Mouse (Mus musculus) forebrain, embryonic 14.5 days (tissue): Measurements from ENCODE around the gene Sap30bp. TPM values are rescaled to one million over a fixed set of nuclear protein-coding genes. Genes with fewer than 3 reads are reported as not detected.

Experiments
- ATAC-seq: fragments of 200-750 bp; cut with Nextera tagmentation; 2 replicates; pipeline ENCODE4 v1.8.0; 2017; ENCODE audit warnings: mild to moderate bottlenecking, moderate library complexity
- DNase-seq: peaks from one replicate; pipeline ENCODE4 v3.0.0-alpha.2; 2015; ENCODE audit warnings: low spot score
- H3K27ac ChIP-seq: fragments of 300-500 bp; sonication (generic); 2 replicates; pipeline ENCODE4 v1.5.1; 2014; ENCODE audit warnings: low read depth, mild to moderate bottlenecking, control low read depth, low read length, moderate library complexity
- H3K27me3 ChIP-seq: fragments of 300-500 bp; sonication (generic); replicated peaks from 2 replicates; pipeline ENCODE4 v1.6.1; 2014; ENCODE audit warnings: low read length, control low read depth, mixed read lengths; ENCODE audit not compliant: control insufficient read depth, insufficient read depth
- H3K36me3 ChIP-seq: fragments of 300-500 bp; sonication (generic); 2 replicates; pipeline ENCODE4 v1.6.1; 2014; ENCODE audit warnings: low read length, control low read depth; ENCODE audit not compliant: control insufficient read depth, insufficient read depth
- H3K4me1 ChIP-seq: fragments of 300-500 bp; sonication (generic); 2 replicates; pipeline ENCODE4 v1.6.1; 2014; ENCODE audit warnings: antibody characterized with exemption, low read length, control low read depth; ENCODE audit not compliant: control insufficient read depth, insufficient read depth
- H3K4me2 ChIP-seq: fragments of 300-500 bp; sonication (generic); 2 replicates; pipeline ENCODE4 v1.6.1; 2014; ENCODE audit warnings: mild to moderate bottlenecking, control low read depth, low read length
- H3K4me3 ChIP-seq: fragments of 300-500 bp; sonication (generic); 2 replicates; pipeline ENCODE4 v1.5.1; 2014; ENCODE audit warnings: low read depth, low read length, control low read depth
- H3K9ac ChIP-seq: fragments of 300-500 bp; sonication (generic); 2 replicates; pipeline ENCODE4 v1.6.1; 2014; ENCODE audit warnings: mild to moderate bottlenecking, low read length, control low read depth, moderate library complexity
- H3K9me3 ChIP-seq: fragments of 300-500 bp; sonication (generic); replicated peaks from 2 replicates; pipeline ENCODE4 v1.6.1; 2016; ENCODE audit warnings: low read length, control low read depth, mixed read lengths; ENCODE audit not compliant: control insufficient read depth
- WGBS: fragments of 180-500 bp; shearing (Covaris S2); extraction: QIAGEN DNeasy Blood & Tissue Kit; methylation state at CpG from one replicate; pipeline ENCODE4 v1.1.7; 2014; 5-methylcytosine and 5-hydroxymethylcytosine counted together
- polyA plus RNA-seq: library from polyadenylated mRNA; unstranded; fragments of >200 nt; fragmentation: Nextera tagmentation; extraction: Ambion mirVana; gene quantifications from 2 replicates; pipeline ENCODE4 v1.2.1, GENCODE M21; 2014

The Sap30bp gene
- polyA plus RNA-seq, 1 experiment from 2014 or later = 55.8 TPM

GRCm38 (mm10) chr11:115962651-115963412, 29.8 kb downstream of the Sap30bp start:
- 88% methylated on average over 9 of the region's 9 CpGs for WGBS
- H3K9me3 ChIP-seq = no peaks in the 10 kb centered on the region
- DNase-seq = no peak
- H3K27ac ChIP-seq = no peak overlapping the region
- no peaks in the 10 kb centered on the region for H3K27me3 ChIP-seq
- no peak overlapping the region for H3K9ac ChIP-seq
- H3K36me3 ChIP-seq = peaks cover 84% of the 10 kb centered on the region
- no peak for ATAC-seq
- no peak overlapping the region for H3K4me3 ChIP-seq
- no peak overlapping the region for H3K4me2 ChIP-seq
- no peaks in the 10 kb centered on the region for H3K4me1 ChIP-seq

- no peak overlapping the region for H3K9ac ChIP-seq
- no peaks in the 10 kb centered on the region for H3K27me3 ChIP-seq
- no peak overlapping the region for H3K27ac ChIP-seq
- no peaks in the 10 kb centered on the region for H3K9me3 ChIP-seq
- H3K4me3 ChIP-seq = no peak overlapping the region
- WGBS = 90% methylated on average over 10 of the region's 10 CpGs
- no peaks in the 10 kb centered on the region for H3K4me1 ChIP-seq
- no peak overlapping the region for H3K4me2 ChIP-seq
- DNase-seq (no peak), ATAC-seq (no peak)
- peaks cover 69% of the 10 kb centered on the region for H3K36me3 ChIP-seq
Measured at GRCm38 (mm10) chr11:115964977-115965604, 32.0 kb downstream of the Sap30bp start.

- DNase-seq = no peak
- 75% methylated on average over 5 of the region's 5 CpGs for WGBS
Measured at GRCm38 (mm10) chr11:115968731-115969405, 35.8 kb downstream of the Sap30bp start.

GRCm38 (mm10) chr11:115970006-115970673, 37.1 kb downstream of the Sap30bp start:
- H3K4me1 ChIP-seq = no peaks in the 10 kb centered on the region
- no peaks in the 10 kb centered on the region for H3K9me3 ChIP-seq
- H3K9ac ChIP-seq = no peak overlapping the region
- 75% methylated on average over 15 of the region's 15 CpGs for WGBS
- H3K27ac ChIP-seq = no peak overlapping the region
- ATAC-seq (no peak), DNase-seq (no peak)
- H3K4me3 ChIP-seq = no peak overlapping the region
- peaks cover 13% of the 10 kb centered on the region for H3K27me3 ChIP-seq
- H3K4me2 ChIP-seq = no peak overlapping the region
- H3K36me3 ChIP-seq = peaks cover 20% of the 10 kb centered on the region

More at GRCm38 (mm10) chr11:115968731-115969405, 35.8 kb downstream of the Sap30bp start:
- Histone ChIP-seq H3K36me3 (peaks cover 32% of the 10 kb centered on the region), H3K4me2 (no peak overlapping the region), H3K9ac (no peak overlapping the region), H3K9me3 (no peaks in the 10 kb centered on the region), H3K27ac (no peak overlapping the region), H3K4me3 (no peak overlapping the region), H3K27me3 (peaks cover under 1% of the 10 kb centered on the region), H3K4me1 (no peaks in the 10 kb centered on the region)
- no peak for ATAC-seq

- Histone ChIP-seq H3K4me1 (no peaks in the 10 kb centered on the region), H3K4me2 (no peak overlapping the region), H3K4me3 (no peak overlapping the region), H3K27ac (no peak overlapping the region), H3K9ac (no peak overlapping the region), H3K36me3 (peaks cover 11% of the 10 kb centered on the region), H3K9me3 (no peaks in the 10 kb centered on the region), H3K27me3 (peaks cover 19% of the 10 kb centered on the region)
- WGBS = 76% methylated on average over 6 of the region's 6 CpGs
- ATAC-seq (no peak), DNase-seq (no peak)
Measured at GRCm38 (mm10) chr11:115971016-115971415, 37.9 kb downstream of the Sap30bp start.

GRCm38 (mm10) chr11:115974309-115975082, 41.4 kb downstream of the Sap30bp start, which contains the start of gene Itgb4:
Itgb4 (plus strand) TSS chr11:115974709.
- Histone ChIP-seq H3K4me1 (no peaks in the 10 kb centered on the region), H3K4me3 (peak within 1 kb of the TSS; percentile 35), H3K27me3 (peaks cover 24% of the 10 kb centered on the region), H3K27ac (no peak within 1 kb of the TSS), H3K9ac (peak within 1 kb of the TSS; percentile 57), H3K9me3 (no peaks in the 10 kb centered on the region), H3K4me2 (peak within 1 kb of the TSS; percentile 61), H3K36me3 (no peaks in the 10 kb centered on the region)
- 9% methylated on average over 57 of the region's 58 CpGs for WGBS
- DNase-seq = no peak
- 0 out of 2 replicates have a peak, but pooled peaks have one; percentile 23 for ATAC-seq

GRCm38 (mm10) chr11:115975083-115975420, 42.0 kb downstream of the Sap30bp start:
- Histone ChIP-seq H3K9me3 (no peaks in the 10 kb centered on the region), H3K27me3 (peaks cover 24% of the 10 kb centered on the region), H3K36me3 (no peaks in the 10 kb centered on the region), H3K4me2 (peak overlapping the region; percentile 61), H3K27ac (no peak overlapping the region), H3K4me1 (no peaks in the 10 kb centered on the region), H3K9ac (peak overlapping the region; percentile 57), H3K4me3 (peak overlapping the region; percentile 35)
- DNase-seq (peak; percentile 46), ATAC-seq (no peak)
- WGBS = 2% methylated on average over 18 of the region's 18 CpGs

- Histone ChIP-seq H3K9ac (no peak overlapping the region), H3K27ac (no peak overlapping the region), H3K9me3 (no peaks in the 10 kb centered on the region), H3K4me2 (no peak overlapping the region), H3K4me1 (no peaks in the 10 kb centered on the region), H3K4me3 (no peak overlapping the region), H3K36me3 (no peaks in the 10 kb centered on the region), H3K27me3 (peaks cover 24% of the 10 kb centered on the region)
- no peak for DNase-seq
- ATAC-seq = no peak
- WGBS = 27% methylated on average over 12 of the region's 12 CpGs
Measured at GRCm38 (mm10) chr11:115975544-115975943, 42.5 kb downstream of the Sap30bp start.
